Mouse (Mus musculus) granulocyte monocyte progenitor cell, adult 5-6 weeks (primary cell): Measurements from ENCODE around the gene Hdac5. TPM values are rescaled to one million over a fixed set of nuclear protein-coding genes. Genes with fewer than 3 reads are reported as not detected.

Source experiments
- total RNA-seq, 2 experiments: library from RNA; stranded (forward) in 1 of 2; stranded (reverse) in 1 of 2; fragments of 200-712, 200-1000 nt in 1 of 2; fragments of >200 nt in 1 of 2; fragmentation: Nextera tagmentation in 1 of 2; gene quantifications; 2 replicates each; pipeline ENCODE4 v1.2.3; 2014 to 2017

Gene Hdac5
- total RNA-seq, 2 experiments from 2014 or later = 26.3 to 28.5 TPM

Other genes with a start within 250 kb of the Hdac5 start
- gene Cfap97d1, start 245.9 kb downstream of the Hdac5 start, total RNA-seq (2014; fragmentation: Nextera tagmentation) = not detected in 2 replicates
- not detected in 2 replicates for gene Cfap97d1, start 245.9 kb downstream of the Hdac5 start, total RNA-seq (2017)
- 3.9 and 4.3 TPM in 2 replicates for gene Dusp3, start 243.2 kb downstream of the Hdac5 start, total RNA-seq (2014; fragmentation: Nextera tagmentation)
- gene Dusp3, start 243.2 kb downstream of the Hdac5 start, total RNA-seq (2017) = 0.95 and 1.1 TPM in 2 replicates
- gene Mpp3, start 201.7 kb downstream of the Hdac5 start, total RNA-seq (2014; fragmentation: Nextera tagmentation) = not detected in 2 replicates
- not detected in 2 replicates for gene Mpp3, start 201.7 kb downstream of the Hdac5 start, total RNA-seq (2017)
- 0.26 and 1.1 TPM in 2 replicates for gene Cd300lg, start 188.7 kb downstream of the Hdac5 start, total RNA-seq (2014; fragmentation: Nextera tagmentation)
- 0.36 and 2.0 TPM in 2 replicates for gene Cd300lg, start 188.7 kb downstream of the Hdac5 start, total RNA-seq (2017)
- not detected in 2 replicates for gene Mpp2, start 141.7 kb downstream of the Hdac5 start, total RNA-seq (2014; fragmentation: Nextera tagmentation)
- gene Mpp2, start 141.7 kb downstream of the Hdac5 start, total RNA-seq (2017) = 0.04 TPM in 1 of 2 replicates, not detected in the other
- gene Ppy, start 128.8 kb downstream of the Hdac5 start, total RNA-seq (2014; fragmentation: Nextera tagmentation) = not detected in 2 replicates
- gene Ppy, start 128.8 kb downstream of the Hdac5 start, total RNA-seq (2017) = not detected in 2 replicates
- gene Pyy, start 122.3 kb downstream of the Hdac5 start, total RNA-seq (2014; fragmentation: Nextera tagmentation) = not detected in 2 replicates
- gene Pyy, start 122.3 kb downstream of the Hdac5 start, total RNA-seq (2017) = not detected in 2 replicates
- gene Nags, start 84.7 kb downstream of the Hdac5 start, total RNA-seq (2014; fragmentation: Nextera tagmentation) = not detected in 2 replicates
- gene Nags, start 84.7 kb downstream of the Hdac5 start, total RNA-seq (2017) = 0.04 TPM in 1 of 2 replicates, not detected in the other
- gene Tmem101, start 73.8 kb downstream of the Hdac5 start, total RNA-seq (2014; fragmentation: Nextera tagmentation) = 11.8 and 19.4 TPM in 2 replicates
- 14.8 and 32.0 TPM in 2 replicates for gene Tmem101, start 73.8 kb downstream of the Hdac5 start, total RNA-seq (2017)
- 109 and 123 TPM in 2 replicates for gene Lsm12, start 44.9 kb downstream of the Hdac5 start, total RNA-seq (2014; fragmentation: Nextera tagmentation)
- 67.6 and 77.7 TPM in 2 replicates for gene Lsm12, start 44.9 kb downstream of the Hdac5 start, total RNA-seq (2017)
- gene G6pc3, start 40.5 kb downstream of the Hdac5 start, total RNA-seq (2014; fragmentation: Nextera tagmentation) = 144 TPM in 2 replicates
- 61.1 and 61.6 TPM in 2 replicates for gene G6pc3, start 40.5 kb downstream of the Hdac5 start, total RNA-seq (2017)
- 26.7 and 28.6 TPM in 2 replicates for gene BC030867, start 18.7 kb upstream of the Hdac5 start, total RNA-seq (2014; fragmentation: Nextera tagmentation)
- gene BC030867, start 18.7 kb upstream of the Hdac5 start, total RNA-seq (2017) = 5.6 and 8.6 TPM in 2 replicates
- 1.1 and 3.4 TPM in 2 replicates for gene Asb16, start 38.6 kb upstream of the Hdac5 start, total RNA-seq (2014; fragmentation: Nextera tagmentation)
- 0.17 and 0.31 TPM in 2 replicates for gene Asb16, start 38.6 kb upstream of the Hdac5 start, total RNA-seq (2017)
- gene Tmub2, start 54.8 kb upstream of the Hdac5 start, total RNA-seq (2014; fragmentation: Nextera tagmentation) = 22.7 and 34.6 TPM in 2 replicates
- 17.2 and 32.6 TPM in 2 replicates for gene Tmub2, start 54.8 kb upstream of the Hdac5 start, total RNA-seq (2017)
- 20.0 and 28.7 TPM in 2 replicates for gene Atxn7l3, start 66.5 kb upstream of the Hdac5 start, total RNA-seq (2014; fragmentation: Nextera tagmentation)
- 20.0 and 27.1 TPM in 2 replicates for gene Atxn7l3, start 66.5 kb upstream of the Hdac5 start, total RNA-seq (2017)
- gene Ubtf, start 89.6 kb upstream of the Hdac5 start, total RNA-seq (2014; fragmentation: Nextera tagmentation) = 56.3 and 73.8 TPM in 2 replicates
- 148 and 164 TPM in 2 replicates for gene Ubtf, start 89.6 kb upstream of the Hdac5 start, total RNA-seq (2017)
- gene Slc4a1, start 136.0 kb upstream of the Hdac5 start, total RNA-seq (2014; fragmentation: Nextera tagmentation) = not detected in 2 replicates
- under 0.01 and 1.6 TPM in 2 replicates for gene Slc4a1, start 136.0 kb upstream of the Hdac5 start, total RNA-seq (2017)
- not detected in 2 replicates for gene Rundc3a, start 163.2 kb upstream of the Hdac5 start, total RNA-seq (2014; fragmentation: Nextera tagmentation)
- not detected in 2 replicates for gene Rundc3a, start 163.2 kb upstream of the Hdac5 start, total RNA-seq (2017)
- 99.0 and 163 TPM in 2 replicates for gene Slc25a39, start 177.8 kb upstream of the Hdac5 start, total RNA-seq (2014; fragmentation: Nextera tagmentation)
- gene Slc25a39, start 177.8 kb upstream of the Hdac5 start, total RNA-seq (2017) = 51.4 and 53.9 TPM in 2 replicates
- 110 and 152 TPM in 2 replicates for gene Grn, start 200.1 kb upstream of the Hdac5 start, total RNA-seq (2014; fragmentation: Nextera tagmentation)
- gene Grn, start 200.1 kb upstream of the Hdac5 start, total RNA-seq (2017) = 38.6 and 48.3 TPM in 2 replicates
- not detected in 2 replicates for gene Fam171a2, start 217.5 kb upstream of the Hdac5 start, total RNA-seq (2014; fragmentation: Nextera tagmentation)
- not detected in 2 replicates for gene Fam171a2, start 217.5 kb upstream of the Hdac5 start, total RNA-seq (2017)
- gene Itga2b, start 240.0 kb upstream of the Hdac5 start, total RNA-seq (2014; fragmentation: Nextera tagmentation) = 12.4 and 17.1 TPM in 2 replicates
- gene Itga2b, start 240.0 kb upstream of the Hdac5 start, total RNA-seq (2017) = 14.4 and 14.7 TPM in 2 replicates